In genomic region chr15:96408717-96409121, GRCm38 (mm10) we compare ENCODE assay signal across 12 mouse cellular contexts. TPM values are rescaled to one million over a fixed set of nuclear protein-coding genes. Genes with fewer than 3 reads are reported as not detected.
A peak's percentile ranks its signal among the peaks of the same experiment; 100 is the strongest.
DNase-seq lines count a peak whose midpoint lies in the region; ATAC-seq lines count a peak whose summit lies in the region.
"Had no signal": no experiment of that assay in that cellular context is flagged by ENCODE, and none has a peak within 500 bp of the region (broad histone marks: within the 10 kb centered on the region; RNA-seq: fewer than 3 reads in every experiment).

No protein-coding gene starts in this region.

- H3K36me3 ChIP-seq in liver, embryonic 11.5 days (ENCODE audit: control insufficient read depth, insufficient read depth, low read length) = peaks cover 13% of the 10 kb centered on the region

- H3K9ac ChIP-seq in liver, embryonic 11.5 days (ENCODE audit: low read depth, low read length) = no peak overlapping the region
- H3K9ac ChIP-seq: heart, embryonic 12.5 days; limb, embryonic 13.5 days had no signal

- no peaks in the 10 kb centered on the region for H3K4me1 ChIP-seq in liver, embryonic 11.5 days (replicated peaks; ENCODE audit: control insufficient read depth, insufficient read depth, low read length)
- H3K4me1 ChIP-seq: limb, embryonic 13.5 days had no signal

- WGBS in liver, embryonic 11.5 days = 86% methylated on average over 6 of the region's 6 CpGs

- no peak for DNase-seq in frontal cortex, postnatal 14 days (ENCODE audit: low spot score in 2 of 2)
- no peak for DNase-seq in liver, embryonic 11.5 days (ENCODE audit: low spot score)
- no peak for DNase-seq in liver
- DNase-seq in R1 (ENCODE audit: low read depth, low spot score) = peak; percentile 39
- no peak for DNase-seq in cerebellum, postnatal 4 days (ENCODE audit: low spot score in 2 of 2)
- DNase-seq in urinary bladder, adult 18-20 months (ENCODE audit: low spot score in 2 of 2) = no peak
- DNase-seq: cerebellum, adult 8-10 months; kidney, postnatal 14 days had no signal

- peak; percentile 84; the same call in 1 of the 2 replicates for ATAC-seq in frontal cortex, adult (ENCODE audit: low TSS enrichment)
- peak; percentile 42 for ATAC-seq in liver, embryonic 11.5 days (replicated peaks; ENCODE audit: low FRiP score)
- peak; percentile 55 for ATAC-seq in megakaryocyte-erythroid progenitor cell, adult 5-6 weeks (replicated peaks; ENCODE audit: low FRiP score, low TSS enrichment, poor library complexity, severe bottlenecking)

- H3K9me3 ChIP-seq in liver, embryonic 11.5 days (ENCODE audit: control insufficient read depth, low read length) = no peaks in the 10 kb centered on the region
- H3K9me3 ChIP-seq: heart, embryonic 12.5 days; limb, embryonic 13.5 days had no signal

- no peak overlapping the region for H3K27ac ChIP-seq in liver, embryonic 11.5 days (ENCODE audit: low read depth, low read length)
- H3K27ac ChIP-seq: limb, embryonic 13.5 days had no signal

- H3K4me3 ChIP-seq in liver, embryonic 11.5 days (ENCODE audit: low read depth, low read length) = no peak overlapping the region
- H3K4me3 ChIP-seq: heart, embryonic 12.5 days; limb, embryonic 13.5 days had no signal

- H3K27me3 ChIP-seq in liver, embryonic 11.5 days (replicated peaks; ENCODE audit: control insufficient read depth, insufficient read depth, low read length) = no peaks in the 10 kb centered on the region
- H3K27me3 ChIP-seq: heart, embryonic 12.5 days; limb, embryonic 13.5 days had no signal

- no peak overlapping the region for H3K4me2 ChIP-seq in liver, embryonic 11.5 days
- H3K4me2 ChIP-seq: heart, embryonic 12.5 days; limb, embryonic 13.5 days had no signal

RNA-seq across cellular contexts. Expression of gene Scaf11, which starts 51.9 kb away (rescaled TPM):
- polyA plus RNA-seq in liver, embryonic 11.5 days (2014; fragmentation: Nextera tagmentation; extraction: Ambion mirVana) = 105 and 106 TPM in 2 replicates
- total RNA-seq in megakaryocyte-erythroid progenitor cell, adult 5-6 weeks (2014; fragmentation: Nextera tagmentation) = 96.8 and 113 TPM in 2 replicates
- 138 and 165 TPM in 2 replicates for total RNA-seq in megakaryocyte-erythroid progenitor cell, adult 5-6 weeks (2017)
